Comparison of ENCODE assay signal across 9 mouse cellular contexts in genomic region chr4:48691793-48692437, GRCm38 (mm10). TPM values are rescaled to one million over a fixed set of nuclear protein-coding genes. Genes with fewer than 3 reads are reported as not detected.
A peak's percentile ranks its signal among the peaks of the same experiment; 100 is the strongest.
DNase-seq lines count a peak whose midpoint lies in the region; ATAC-seq and TF ChIP-seq lines count a peak whose summit lies in the region.
"Had no signal": no experiment of that assay in that cellular context is flagged by ENCODE, and none has a peak within 500 bp of the region (broad histone marks: within the 10 kb centered on the region; RNA-seq: fewer than 3 reads in every experiment).

No protein-coding gene starts in this region.

- no peak overlapping the region for H3K4me3 ChIP-seq in kidney, postnatal 0 days (replicated peaks; ENCODE audit: low read depth, low read length)
- H3K4me3 ChIP-seq: stomach, embryonic 15.5 days had no signal

- 39% methylated on average over 7 of the region's 7 CpGs for WGBS in kidney, postnatal 0 days

- no peak overlapping the region for H3K27ac ChIP-seq in kidney, postnatal 0 days
- H3K27ac ChIP-seq: stomach, embryonic 15.5 days had no signal

- peak; percentile 85 for TF ChIP-seq CTCF in kidney, postnatal 0 days (IDR thresholded peaks at IDR 0.05; ENCODE audit: low read depth)

- H3K27me3 ChIP-seq in kidney, postnatal 0 days (ENCODE audit: insufficient read depth, low read length) = no peaks in the 10 kb centered on the region
- H3K27me3 ChIP-seq: stomach, embryonic 15.5 days had no signal

- H3K9me3 ChIP-seq in kidney, postnatal 0 days (replicated peaks; ENCODE audit: low read length) = no peaks in the 10 kb centered on the region
- H3K9me3 ChIP-seq: stomach, embryonic 15.5 days had no signal

- peak; percentile 32 for DNase-seq in urinary bladder, postnatal 14 days (ENCODE audit: low spot score)
- DNase-seq in urinary bladder, postnatal 4 days (ENCODE audit: low spot score in 2 of 2) = no peak
- DNase-seq in cerebellum, adult 8-10 months = peak; percentile 20
- peak; percentile 65 for DNase-seq in forelimb bud, embryonic 11.5 days (ENCODE audit: low read depth, low spot score)
- DNase-seq in kidney, postnatal 0 days (ENCODE audit: low spot score) = peak; percentile 82
- DNase-seq in lung, postnatal 25 days (ENCODE audit: low spot score) = peak; percentile 18
- peak; percentile 59 for DNase-seq in right cerebral cortex, postnatal 25 days
- no peak for DNase-seq in spleen, adult 12 weeks (ENCODE audit: low spot score)

- no peak overlapping the region for H3K9ac ChIP-seq in kidney, postnatal 0 days (ENCODE audit: low read depth, low read length)
- H3K9ac ChIP-seq: stomach, embryonic 15.5 days had no signal

- H3K36me3 ChIP-seq in kidney, postnatal 0 days (ENCODE audit: insufficient read depth, low read length) = no peaks in the 10 kb centered on the region
- H3K36me3 ChIP-seq: stomach, embryonic 15.5 days had no signal

- 0 out of 2 replicates have a peak, but pooled peaks cover 3% of the 10 kb centered on the region for H3K4me1 ChIP-seq in kidney, postnatal 0 days (replicated peaks; ENCODE audit: insufficient read depth, low read length)
- H3K4me1 ChIP-seq: stomach, embryonic 15.5 days had no signal

- ATAC-seq in kidney, postnatal 0 days (replicated peaks; ENCODE audit: low FRiP score, low read depth) = peak; percentile 55; the same call in 1 of the 2 replicates

- no peak overlapping the region for H3K4me2 ChIP-seq in kidney, postnatal 0 days (ENCODE audit: low read length)
- H3K4me2 ChIP-seq: stomach, embryonic 15.5 days had no signal

RNA-seq across cellular contexts. Expression of gene Cavin4, which starts 28.6 kb away (rescaled TPM):
- 0.26 and 0.38 TPM in 2 replicates for polyA plus RNA-seq in kidney, postnatal 0 days (2015; fragmentation: Nextera tagmentation; extraction: Ambion mirVana)

Comparison
In these comparisons a context has a peak if more than half of its experiments do, and no peak if none do; other contexts are left out.
1. DNase-seq: peak in urinary bladder, postnatal 14 days (single experiment), cerebellum, adult 8-10 months (single experiment), forelimb bud, embryonic 11.5 days (single experiment), kidney, postnatal 0 days (single experiment), lung, postnatal 25 days (single experiment) and right cerebral cortex, postnatal 25 days (single experiment); none in urinary bladder, postnatal 4 days (0 of 2) and spleen, adult 12 weeks (single experiment).